Comparison of ENCODE assay signal across 14 mouse cellular contexts in genomic region chr13:117143828-117144227, GRCm38 (mm10).
DNase-seq lines count a peak whose midpoint lies in the region; ATAC-seq and TF ChIP-seq lines count a peak whose summit lies in the region.
"Had no signal": no experiment of that assay in that cellular context is flagged by ENCODE, and none has a peak within 500 bp of the region (broad histone marks: within the 10 kb centered on the region; RNA-seq: fewer than 3 reads in every experiment).

No protein-coding gene starts in this region.

- H3K9me3 ChIP-seq in midbrain, embryonic 14.5 days (ENCODE audit: control insufficient read depth, low read length), result no peaks in the 10 kb centered on the region
- H3K9me3 ChIP-seq in midbrain, embryonic 13.5 days, result no peaks in the 10 kb centered on the region
- H3K9me3 ChIP-seq: embryonic facial prominence, embryonic 12.5 days; midbrain, embryonic 12.5 days had no signal

- no peak overlapping the region for H3K4me3 ChIP-seq in midbrain, embryonic 14.5 days (replicated peaks; ENCODE audit: low read depth, low read length)
- no peak overlapping the region for H3K4me3 ChIP-seq in midbrain, embryonic 13.5 days (replicated peaks)
- no peak overlapping the region for H3K4me3 ChIP-seq in myocyte
- H3K4me3 ChIP-seq: embryonic facial prominence, embryonic 12.5 days; midbrain, embryonic 12.5 days had no signal

- WGBS in midbrain, embryonic 14.5 days, result 47% methylated on average over 6 of the region's 6 CpGs
- whole genome bisulfite sequencing in midbrain, embryonic 13.5 days, result 68% methylated on average over 6 of the region's 6 CpGs

- H3K36me3 ChIP-seq in midbrain, embryonic 14.5 days (ENCODE audit: control insufficient read depth, insufficient read depth, low read length), result no peaks in the 10 kb centered on the region
- no peaks in the 10 kb centered on the region for H3K36me3 ChIP-seq in midbrain, embryonic 13.5 days
- no peaks in the 10 kb centered on the region for H3K36me3 ChIP-seq in myocyte (ENCODE audit: control insufficient read depth, insufficient read depth)
- H3K36me3 ChIP-seq: embryonic facial prominence, embryonic 12.5 days; midbrain, embryonic 12.5 days had no signal

- peak; percentile 34 to 47 for DNase-seq in cerebellum, postnatal 10 days
- DNase-seq in cerebellum, postnatal 36 days, result no peak
- DNase-seq in midbrain, embryonic 14.5 days, result peak; percentile 35
- no peak for DNase-seq in spleen, adult 12 weeks (ENCODE audit: low spot score)
- DNase-seq in lung, postnatal 14 days, result no peak
- DNase-seq: cerebellum, adult 11-12 months; gastrocnemius, postnatal 25 days; heart, postnatal 14 days; liver, postnatal 0 days had no signal

- no peak overlapping the region for H3K4me2 ChIP-seq in midbrain, embryonic 14.5 days (ENCODE audit: low read length)
- H3K4me2 ChIP-seq in midbrain, embryonic 13.5 days (replicated peaks), result no peak overlapping the region
- peak overlapping the region; percentile 53 for H3K4me2 ChIP-seq in myocyte (ENCODE audit: low read depth)
- H3K4me2 ChIP-seq: embryonic facial prominence, embryonic 12.5 days; midbrain, embryonic 12.5 days had no signal

- H3K79me2 ChIP-seq in myocyte (ENCODE audit: control insufficient read depth, insufficient read depth), result no peaks in the 10 kb centered on the region

- H3K4me1 ChIP-seq in midbrain, embryonic 14.5 days (ENCODE audit: control insufficient read depth, insufficient read depth, low read length), result no peaks in the 10 kb centered on the region
- H3K4me1 ChIP-seq in midbrain, embryonic 13.5 days (replicated peaks), result no peaks in the 10 kb centered on the region
- H3K4me1 ChIP-seq: embryonic facial prominence, embryonic 12.5 days; midbrain, embryonic 12.5 days had no signal

- no peak overlapping the region for H3ac ChIP-seq in myocyte (ENCODE audit: control insufficient read depth, insufficient read length)

- no peaks in the 10 kb centered on the region for H3K27me3 ChIP-seq in midbrain, embryonic 14.5 days (ENCODE audit: control insufficient read depth, insufficient read depth, low read length)
- H3K27me3 ChIP-seq in midbrain, embryonic 13.5 days, result no peaks in the 10 kb centered on the region
- no peaks in the 10 kb centered on the region for H3K27me3 ChIP-seq in myocyte (ENCODE audit: control insufficient read depth, insufficient read depth, insufficient read length)
- H3K27me3 ChIP-seq: embryonic facial prominence, embryonic 12.5 days; midbrain, embryonic 12.5 days had no signal

- TF ChIP-seq POLR2A in myocyte (IDR thresholded peaks at IDR 0.05; ENCODE audit: insufficient read length, low read depth), result no peak

- no peak overlapping the region for H3K27ac ChIP-seq in midbrain, embryonic 14.5 days (replicated peaks; ENCODE audit: low read depth, low read length)
- no peak overlapping the region for H3K27ac ChIP-seq in midbrain, embryonic 13.5 days
- H3K27ac ChIP-seq: embryonic facial prominence, embryonic 12.5 days; midbrain, embryonic 12.5 days had no signal

- H3K9ac ChIP-seq in midbrain, embryonic 14.5 days (replicated peaks; ENCODE audit: low read length), result no peak overlapping the region
- no peak overlapping the region for H3K9ac ChIP-seq in midbrain, embryonic 13.5 days (replicated peaks)
- H3K9ac ChIP-seq: embryonic facial prominence, embryonic 12.5 days; liver, postnatal 0 days; midbrain, embryonic 12.5 days had no signal

- ATAC-seq in midbrain, embryonic 14.5 days (ENCODE audit: low FRiP score, low TSS enrichment), result no peak
- ATAC-seq in midbrain, embryonic 13.5 days, result no peak
- ATAC-seq in common myeloid progenitor, adult 5-6 weeks (replicated peaks; ENCODE audit: low read depth, poor library complexity, severe bottlenecking), result peak; percentile 82
- ATAC-seq: liver, postnatal 0 days had no signal

TF ChIP-seq in myocyte, 11 proteins besides CTCF, POLR2A, EP300 and RAD21:
- TF ChIP-seq TCF12 (IDR thresholded peaks at IDR 0.05; ENCODE audit: insufficient read depth, poor library complexity, severe bottlenecking) (no peak), MYOD1 (IDR thresholded peaks at IDR 0.05; ENCODE audit: control insufficient read depth in 1 of 3, insufficient read length in 2 of 3, low read depth in 2 of 3) (peak in 1 of 3 experiments; percentile 31)
TF ChIP-seq in myocyte: peak in this region for 1.

Comparison
In these comparisons a context has a peak if more than half of its experiments do, and no peak if none do; other contexts are left out.
1. DNase-seq: peak in cerebellum, postnatal 10 days (2 of 2) and midbrain, embryonic 14.5 days (single experiment); none in cerebellum, postnatal 36 days (0 of 2), spleen, adult 12 weeks (single experiment) and lung, postnatal 14 days (single experiment).